Mouse (Mus musculus) thymus, adult 18-20 months (tissue): ENCODE measurements around the gene Hoxb9.

Experiments
- DNase-seq, 2 experiments: peaks; one replicate each; pipeline ENCODE4 v3.0.0; 2022; ENCODE audit warnings: mixed read lengths in 2 of 2

Hoxb9 gene

GRCm38 (mm10) chr11:96285771-96286738 lies 14.8 kb downstream of the Hoxb9 start, which contains the start of gene Hoxb7:
Gene Hoxb7 (plus strand): TSS chr11:96286623.
- no peak for DNase-seq

- no peak for DNase-seq
Observed at GRCm38 (mm10) chr11:96286739-96287385, 15.6 kb downstream of the Hoxb9 start.

- no peak for DNase-seq
Observed at GRCm38 (mm10) chr11:96287411-96287810, 16.2 kb downstream of the Hoxb9 start.

GRCm38 (mm10) chr11:96288455-96289221 lies 17.4 kb downstream of the Hoxb9 start:
- DNase-seq: no peak

- DNase-seq: no peak
Observed at GRCm38 (mm10) chr11:96289293-96289692, 18.0 kb downstream of the Hoxb9 start.

- no peak for DNase-seq
Observed at GRCm38 (mm10) chr11:96289837-96290236, 18.6 kb downstream of the Hoxb9 start.

- DNase-seq: no peak
Observed at GRCm38 (mm10) chr11:96290705-96291355, 19.6 kb downstream of the Hoxb9 start.

- DNase-seq: no peak
Observed at GRCm38 (mm10) chr11:96291681-96292564, 20.7 kb downstream of the Hoxb9 start, which contains the start of gene Hoxb6. Gene Hoxb6 (plus strand): TSS chr11:96292476.

GRCm38 (mm10) chr11:96292565-96293301 lies 21.5 kb downstream of the Hoxb9 start:
- no peak for DNase-seq

- no peak for DNase-seq
Observed at GRCm38 (mm10) chr11:96293302-96293921, 22.2 kb downstream of the Hoxb9 start.

- DNase-seq: peak; percentile 33 to 45
Observed at GRCm38 (mm10) chr11:96294245-96295091, 23.2 kb downstream of the Hoxb9 start.

GRCm38 (mm10) chr11:96295092-96295835 lies 24.0 kb downstream of the Hoxb9 start:
- DNase-seq: no peak

GRCm38 (mm10) chr11:96296997-96297396 lies 25.7 kb downstream of the Hoxb9 start:
- no peak for DNase-seq

- no peak for DNase-seq
Observed at GRCm38 (mm10) chr11:96297428-96297827, 26.2 kb downstream of the Hoxb9 start.

GRCm38 (mm10) chr11:96297968-96298635 lies 26.8 kb downstream of the Hoxb9 start:
- DNase-seq: no peak

GRCm38 (mm10) chr11:96298895-96299667 lies 27.8 kb downstream of the Hoxb9 start:
- no peak for DNase-seq

- DNase-seq: no peak
Observed at GRCm38 (mm10) chr11:96299781-96300180, 28.5 kb downstream of the Hoxb9 start.
